Mouse (Mus musculus): ENCODE measurements around the gene Rreb1. TPM values are rescaled to one million over a fixed set of nuclear protein-coding genes. Genes with fewer than 3 reads are reported as not detected.

Rreb1 gene
- polyA plus RNA-seq, 1 experiment = 6.0 TPM

DNA sequence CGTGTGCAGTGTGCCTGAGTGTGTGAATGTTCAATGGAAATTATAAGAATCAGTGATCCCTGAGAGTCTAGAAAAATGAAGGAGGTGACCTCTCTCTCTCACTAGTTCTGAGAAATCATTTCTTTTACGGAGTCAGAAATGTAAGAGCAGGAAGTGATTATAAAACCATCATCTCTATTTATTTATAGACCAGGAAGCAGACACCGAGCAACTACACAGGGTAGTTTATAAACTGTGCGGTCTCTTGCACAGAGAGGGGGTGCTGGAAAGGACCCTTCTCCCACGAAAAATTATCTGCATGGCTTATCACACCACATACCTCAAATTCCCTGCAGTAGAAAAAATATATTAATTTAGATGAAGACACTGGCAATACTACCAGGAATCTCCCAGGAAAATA, 37.4 kb upstream of the Rreb1 start:
- TF ChIP-seq CEBPB (IDR thresholded peaks at IDR 0.05; ENCODE audit: low read depth) (no peak), MYOG (IDR thresholded peaks at IDR 0.05; ENCODE audit: control insufficient read depth, extremely low read depth, insufficient read length) (no peak), CTCF (IDR thresholded peaks at IDR 0.05; ENCODE audit: control insufficient read depth, insufficient read depth, insufficient read length) (no peak), MYOD1 (IDR thresholded peaks at IDR 0.05; ENCODE audit: control insufficient read depth, insufficient read length, low read depth) (no peak), FOSL1 (IDR thresholded peaks at IDR 0.05; ENCODE audit: insufficient read depth, low read length, poor library complexity, severe bottlenecking) (no peak), USF1 (IDR thresholded peaks at IDR 0.05; ENCODE audit: low read depth) (no peak), MAX (IDR thresholded peaks at IDR 0.05) (no peak)
- H3K79me3 ChIP-seq (ENCODE audit: low read depth) = no peaks in the 10 kb centered on the region
- no peaks in the 10 kb centered on the region for H3K36me3 ChIP-seq (ENCODE audit: control insufficient read depth, insufficient read depth)
- H3K27me3 ChIP-seq (ENCODE audit: control insufficient read depth, insufficient read depth, insufficient read length) = no peaks in the 10 kb centered on the region
- no peak overlapping the region for H3ac ChIP-seq (ENCODE audit: control insufficient read depth, insufficient read length, low read depth)
- no peak overlapping the region for H3K4me3 ChIP-seq (ENCODE audit: insufficient read depth, poor library complexity, severe bottlenecking)
- no peaks in the 10 kb centered on the region for H3K79me2 ChIP-seq (ENCODE audit: control insufficient read depth, insufficient read depth)

DNA sequence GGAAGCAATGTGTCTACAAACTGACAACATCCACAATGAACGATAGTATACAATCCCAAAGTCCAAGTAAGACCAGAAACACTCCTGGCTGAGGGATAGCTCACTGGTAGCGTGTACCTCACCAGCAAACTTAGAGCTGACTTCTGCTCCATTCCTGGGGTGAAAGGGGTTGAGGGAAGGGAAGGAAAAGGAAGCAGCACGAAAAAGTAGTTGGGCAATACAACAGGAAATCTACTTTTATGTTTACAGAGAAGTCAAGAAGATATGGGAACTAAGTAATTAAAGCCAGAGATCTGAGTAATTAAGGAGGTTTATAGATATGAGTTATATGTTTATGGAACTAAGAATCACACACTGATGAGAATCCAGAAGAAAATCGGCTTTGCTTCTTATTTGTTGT, 36.0 kb upstream of the Rreb1 start:
- no peaks in the 10 kb centered on the region for H3K27me3 ChIP-seq (ENCODE audit: control insufficient read depth, insufficient read depth, insufficient read length)
- no peaks in the 10 kb centered on the region for H3K79me2 ChIP-seq (ENCODE audit: control insufficient read depth, insufficient read depth)
- H3K4me3 ChIP-seq (ENCODE audit: insufficient read depth, poor library complexity, severe bottlenecking) = no peak overlapping the region
- no peaks in the 10 kb centered on the region for H3K36me3 ChIP-seq (ENCODE audit: control insufficient read depth, insufficient read depth)
- no peaks in the 10 kb centered on the region for H3K79me3 ChIP-seq (ENCODE audit: low read depth)
- TF ChIP-seq FOSL1 (IDR thresholded peaks at IDR 0.05; ENCODE audit: insufficient read depth, low read length, poor library complexity, severe bottlenecking) = no peak
- no peak for TF ChIP-seq MYOG (IDR thresholded peaks at IDR 0.05; ENCODE audit: control insufficient read depth, extremely low read depth, insufficient read length)
- TF ChIP-seq MAX (IDR thresholded peaks at IDR 0.05) = no peak
- no peak for TF ChIP-seq CEBPB (IDR thresholded peaks at IDR 0.05; ENCODE audit: low read depth)
- no peak for TF ChIP-seq MYOD1 (IDR thresholded peaks at IDR 0.05; ENCODE audit: control insufficient read depth, insufficient read length, low read depth)
- TF ChIP-seq USF1 (IDR thresholded peaks at IDR 0.05; ENCODE audit: low read depth) = no peak
- TF ChIP-seq CTCF (IDR thresholded peaks at IDR 0.05; ENCODE audit: control insufficient read depth, insufficient read depth, insufficient read length) = no peak
- no peak overlapping the region for H3ac ChIP-seq (ENCODE audit: control insufficient read depth, insufficient read length, low read depth)

DNA sequence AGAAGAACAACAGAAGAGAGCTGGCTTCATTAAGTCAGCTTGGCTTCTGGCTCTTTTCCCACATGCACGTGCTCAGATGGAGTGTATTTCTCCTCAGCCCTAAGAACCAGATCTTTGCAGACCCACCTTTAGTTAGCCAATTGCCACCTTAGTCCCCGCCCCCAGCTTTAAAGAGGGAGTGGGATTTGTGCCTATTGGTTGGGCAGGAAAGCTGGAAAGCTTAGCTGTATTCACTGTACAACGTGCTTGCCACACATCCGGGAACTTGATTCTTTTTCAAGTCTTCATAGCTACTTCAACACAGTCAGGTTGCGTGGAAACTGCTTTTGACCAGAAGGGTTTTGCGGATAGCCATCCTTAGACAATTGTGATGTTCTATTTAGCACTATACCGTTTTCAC, 30.7 kb upstream of the Rreb1 start:
- no peaks in the 10 kb centered on the region for H3K36me3 ChIP-seq (ENCODE audit: control insufficient read depth, insufficient read depth)
- no peaks in the 10 kb centered on the region for H3K79me2 ChIP-seq (ENCODE audit: control insufficient read depth, insufficient read depth)
- no peak overlapping the region for H3ac ChIP-seq (ENCODE audit: control insufficient read depth, insufficient read length, low read depth)
- no peak for TF ChIP-seq CEBPB (IDR thresholded peaks at IDR 0.05; ENCODE audit: low read depth)
- TF ChIP-seq MAX (IDR thresholded peaks at IDR 0.05) = no peak
- no peak for TF ChIP-seq MYOG (IDR thresholded peaks at IDR 0.05; ENCODE audit: control insufficient read depth, extremely low read depth, insufficient read length)
- no peak for TF ChIP-seq FOSL1 (IDR thresholded peaks at IDR 0.05; ENCODE audit: insufficient read depth, low read length, poor library complexity, severe bottlenecking)
- TF ChIP-seq MYOD1 (IDR thresholded peaks at IDR 0.05; ENCODE audit: control insufficient read depth, insufficient read length, low read depth) = no peak
- TF ChIP-seq CTCF (IDR thresholded peaks at IDR 0.05; ENCODE audit: control insufficient read depth, insufficient read depth, insufficient read length) = no peak
- no peak for TF ChIP-seq USF1 (IDR thresholded peaks at IDR 0.05; ENCODE audit: low read depth)
- H3K4me3 ChIP-seq (ENCODE audit: insufficient read depth, poor library complexity, severe bottlenecking) = no peak overlapping the region
- H3K79me3 ChIP-seq (ENCODE audit: low read depth) = no peaks in the 10 kb centered on the region
- no peaks in the 10 kb centered on the region for H3K27me3 ChIP-seq (ENCODE audit: control insufficient read depth, insufficient read depth, insufficient read length)

- TF ChIP-seq MYOD1 (IDR thresholded peaks at IDR 0.05; ENCODE audit: control insufficient read depth, insufficient read length, low read depth) = no peak
- no peak for TF ChIP-seq USF1 (IDR thresholded peaks at IDR 0.05; ENCODE audit: low read depth)
- no peak for TF ChIP-seq CEBPB (IDR thresholded peaks at IDR 0.05; ENCODE audit: low read depth)
- TF ChIP-seq MYOG (IDR thresholded peaks at IDR 0.05; ENCODE audit: control insufficient read depth, extremely low read depth, insufficient read length) = no peak
- TF ChIP-seq MAX (IDR thresholded peaks at IDR 0.05) = no peak
- no peak for TF ChIP-seq CTCF (IDR thresholded peaks at IDR 0.05; ENCODE audit: control insufficient read depth, insufficient read depth, insufficient read length)
- TF ChIP-seq FOSL1 (IDR thresholded peaks at IDR 0.05; ENCODE audit: insufficient read depth, low read length, poor library complexity, severe bottlenecking) = no peak
- no peaks in the 10 kb centered on the region for H3K79me2 ChIP-seq (ENCODE audit: control insufficient read depth, insufficient read depth)
- no peak overlapping the region for H3K4me3 ChIP-seq (ENCODE audit: insufficient read depth, poor library complexity, severe bottlenecking)
- H3K36me3 ChIP-seq (ENCODE audit: control insufficient read depth, insufficient read depth) = no peaks in the 10 kb centered on the region
- H3K27me3 ChIP-seq (ENCODE audit: control insufficient read depth, insufficient read depth, insufficient read length) = no peaks in the 10 kb centered on the region
- no peaks in the 10 kb centered on the region for H3K79me3 ChIP-seq (ENCODE audit: low read depth)
- no peak overlapping the region for H3ac ChIP-seq (ENCODE audit: control insufficient read depth, insufficient read length, low read depth)
These were observed 28.7 kb upstream of the Rreb1 start for GRCm38 (mm10) chr13:37749485-37749884.

DNA sequence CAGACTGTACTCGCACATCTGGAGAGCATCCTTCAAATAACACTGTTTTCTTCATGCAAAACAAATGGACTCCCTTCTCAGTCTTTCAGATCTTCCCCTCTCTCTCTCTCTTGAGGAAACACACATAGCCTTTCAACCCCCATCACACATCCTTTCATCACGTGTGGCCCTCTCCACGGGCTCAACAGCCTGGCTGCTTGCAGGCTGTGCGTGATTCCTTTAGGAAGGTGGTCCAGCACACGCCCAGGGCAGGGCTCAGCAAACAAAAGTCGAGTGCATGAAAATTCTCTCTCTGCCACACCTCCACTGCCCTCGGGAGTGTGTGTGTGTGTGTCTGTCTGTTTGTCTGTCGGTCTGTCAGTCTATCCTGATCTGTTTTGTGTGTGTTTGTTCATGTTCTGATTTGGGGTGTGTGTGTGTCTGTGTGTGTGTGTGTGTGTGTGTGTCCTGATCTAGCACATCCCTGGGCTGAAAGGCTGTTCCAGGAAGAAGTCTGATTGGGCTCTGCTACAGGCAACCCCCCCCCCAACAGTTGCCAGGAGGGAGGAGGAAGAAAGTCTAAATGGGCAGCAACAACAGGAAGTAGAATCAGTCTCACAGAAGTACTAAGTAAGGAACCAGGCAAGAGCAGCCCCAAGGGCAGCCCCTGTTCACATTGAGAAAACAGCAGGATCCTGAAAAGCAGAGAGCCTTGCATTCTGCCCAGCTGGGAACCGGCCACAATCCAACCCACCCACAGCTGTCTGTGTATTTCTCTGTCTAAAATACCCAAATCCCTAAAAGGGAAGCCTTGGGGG, 26.8 kb upstream of the Rreb1 start:
- H3K4me3 ChIP-seq (ENCODE audit: insufficient read depth, poor library complexity, severe bottlenecking) = no peak overlapping the region
- no peak overlapping the region for H3ac ChIP-seq (ENCODE audit: control insufficient read depth, insufficient read length, low read depth)
- H3K79me3 ChIP-seq (ENCODE audit: low read depth) = no peaks in the 10 kb centered on the region
- no peaks in the 10 kb centered on the region for H3K27me3 ChIP-seq (ENCODE audit: control insufficient read depth, insufficient read depth, insufficient read length)
- H3K79me2 ChIP-seq (ENCODE audit: control insufficient read depth, insufficient read depth) = no peaks in the 10 kb centered on the region
- H3K36me3 ChIP-seq (ENCODE audit: control insufficient read depth, insufficient read depth) = no peaks in the 10 kb centered on the region
- no peak for TF ChIP-seq FOSL1 (IDR thresholded peaks at IDR 0.05; ENCODE audit: insufficient read depth, low read length, poor library complexity, severe bottlenecking)
- no peak for TF ChIP-seq MYOG (IDR thresholded peaks at IDR 0.05; ENCODE audit: control insufficient read depth, extremely low read depth, insufficient read length)
- no peak for TF ChIP-seq MAX (IDR thresholded peaks at IDR 0.05)
- no peak for TF ChIP-seq MYOD1 (IDR thresholded peaks at IDR 0.05; ENCODE audit: control insufficient read depth, insufficient read length, low read depth)
- TF ChIP-seq CTCF (IDR thresholded peaks at IDR 0.05; ENCODE audit: control insufficient read depth, insufficient read depth, insufficient read length) = no peak
- no peak for TF ChIP-seq USF1 (IDR thresholded peaks at IDR 0.05; ENCODE audit: low read depth)
- no peak for TF ChIP-seq CEBPB (IDR thresholded peaks at IDR 0.05; ENCODE audit: low read depth)

Measured in C2C12 (cell line).